Mouse (Mus musculus): ENCODE results near the gene Erbb2.
"Not testable (repeated sequence)": the region's sequence is repeated elsewhere in the genome, so short reads cannot be mapped to it uniquely, and the experiment has no call there.

Erbb2 gene

DNA sequence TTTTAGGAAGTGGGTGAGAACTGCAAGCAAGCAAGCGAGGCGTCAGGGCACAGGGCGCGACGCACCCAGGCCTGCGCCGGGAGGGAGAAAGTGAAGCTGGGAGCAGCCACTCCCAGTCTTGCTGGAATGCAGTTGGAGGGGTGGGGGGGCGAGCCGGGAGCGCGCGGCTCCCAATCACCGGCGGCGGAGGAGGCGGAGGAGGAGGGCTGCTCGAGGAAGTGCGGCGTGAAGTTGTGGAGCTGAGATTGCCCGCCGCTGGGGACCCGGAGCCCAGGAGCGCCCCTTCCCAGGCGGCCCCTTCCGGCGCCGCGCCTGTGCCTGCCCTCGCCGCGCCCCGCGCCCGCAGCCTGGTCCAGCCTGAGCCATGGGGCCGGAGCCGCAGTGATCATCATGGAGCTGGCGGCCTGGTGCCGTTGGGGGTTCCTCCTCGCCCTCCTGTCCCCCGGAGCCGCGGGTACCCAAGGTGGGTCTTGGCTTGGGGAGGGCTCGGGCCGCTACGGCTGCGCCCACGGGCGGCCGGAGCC is at the start of gene Erbb2:
TSS of gene Erbb2 (plus strand) at position 198 of the 524 bp plus-strand sequence.
- DNase-seq (ENCODE audit: low spot score in 2 of 2) = no peak

DNA sequence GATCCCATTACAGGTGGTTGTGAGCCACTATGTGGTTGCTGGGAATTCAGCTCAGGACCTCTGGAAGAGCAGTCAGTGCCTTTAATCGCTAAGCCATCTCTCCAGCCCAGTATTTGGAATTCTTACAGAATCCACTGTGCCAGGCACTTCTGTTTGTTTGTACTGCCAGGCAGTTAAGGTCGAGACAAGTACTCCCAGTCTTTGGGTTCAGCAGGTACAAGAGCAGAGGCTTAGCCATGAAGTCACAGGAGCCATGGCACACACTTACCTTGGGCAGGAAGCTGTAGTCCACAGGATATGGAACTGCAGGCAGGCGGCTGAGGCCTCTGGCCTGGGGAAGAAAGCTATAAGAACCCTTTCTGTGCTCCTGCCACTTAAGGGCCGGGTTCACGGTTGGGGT is 48.5 kb upstream of the Erbb2 start:
- DNase-seq (ENCODE audit: low spot score in 2 of 2) = no peak

DNA sequence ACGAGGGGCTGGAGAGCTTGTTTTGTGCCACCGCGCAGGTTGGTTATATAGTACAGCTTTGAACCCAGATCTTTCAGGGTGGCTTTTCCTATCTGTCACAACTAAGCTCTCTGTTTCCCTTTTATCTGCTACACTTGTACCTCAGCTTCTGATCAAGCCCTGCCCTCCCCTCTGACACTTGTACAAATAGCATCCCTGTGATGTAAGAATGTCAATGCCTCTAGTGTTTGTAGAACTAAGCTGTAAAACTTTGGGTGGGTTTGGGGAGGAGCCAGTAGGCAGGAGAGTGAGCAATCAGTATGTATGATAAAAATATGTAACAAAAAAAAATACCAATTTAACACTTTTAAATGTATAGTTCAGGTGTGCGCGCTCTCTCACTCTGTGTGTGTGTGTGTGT is 47.9 kb upstream of the Erbb2 start:
- DNase-seq (ENCODE audit: low spot score in 2 of 2) = no peak

DNA sequence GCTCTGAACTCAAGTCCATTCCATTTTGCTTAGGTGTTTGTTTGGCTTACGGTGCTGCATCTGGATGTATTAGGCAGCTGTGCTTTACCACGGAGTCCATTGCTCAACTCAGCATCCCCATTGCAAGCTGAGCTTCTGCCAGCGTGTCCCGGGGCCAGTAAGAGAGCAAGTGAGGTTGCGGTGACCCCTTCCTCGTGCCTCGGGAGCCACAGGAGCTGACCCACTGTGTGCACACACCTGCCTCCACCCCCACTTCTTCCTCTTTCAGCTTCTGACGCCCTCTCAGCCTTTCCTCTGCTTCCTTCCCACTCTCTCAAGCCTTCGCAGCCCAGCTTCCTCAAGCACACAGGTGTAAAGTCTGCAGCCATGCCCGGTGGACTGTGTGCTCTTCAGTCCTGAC is 46.0 kb upstream of the Erbb2 start:
- no peak for DNase-seq (ENCODE audit: low spot score in 2 of 2)

DNA sequence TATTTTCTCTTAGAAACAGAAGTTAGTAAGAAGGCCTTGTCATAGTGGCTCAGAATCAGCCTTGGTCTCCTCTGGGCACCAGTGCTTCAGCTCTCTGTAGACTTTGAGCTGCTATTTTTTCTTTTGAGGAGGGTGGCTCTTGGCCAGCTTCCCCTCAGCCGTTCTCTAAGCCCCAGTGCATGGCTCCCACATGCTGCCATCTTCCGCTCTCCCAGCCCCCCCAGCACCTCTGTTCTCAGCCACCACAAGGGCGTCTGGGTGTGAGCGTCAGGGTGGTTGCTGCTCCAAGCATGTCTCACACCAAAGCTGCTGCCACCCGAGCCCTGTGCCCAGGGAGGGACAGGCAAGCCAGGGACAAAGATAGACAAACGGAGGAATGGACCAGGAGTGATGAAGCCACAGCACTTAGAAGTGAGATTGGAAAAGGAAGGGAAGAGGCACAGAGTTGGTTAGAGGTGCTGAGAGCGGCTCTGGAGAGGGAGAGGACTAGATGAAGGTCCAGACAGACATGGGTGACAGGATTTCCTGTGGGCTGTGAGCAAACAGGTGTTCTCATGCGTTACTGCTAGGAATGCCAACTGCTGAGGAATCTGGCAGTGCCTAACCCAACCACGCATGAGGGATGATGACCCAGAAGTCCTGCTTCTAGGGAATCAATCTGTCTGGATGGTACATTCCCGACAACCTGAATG is 45.0 kb upstream of the Erbb2 start:
- peak; percentile 59 to 72 for DNase-seq (ENCODE audit: low spot score in 2 of 2)

DNA sequence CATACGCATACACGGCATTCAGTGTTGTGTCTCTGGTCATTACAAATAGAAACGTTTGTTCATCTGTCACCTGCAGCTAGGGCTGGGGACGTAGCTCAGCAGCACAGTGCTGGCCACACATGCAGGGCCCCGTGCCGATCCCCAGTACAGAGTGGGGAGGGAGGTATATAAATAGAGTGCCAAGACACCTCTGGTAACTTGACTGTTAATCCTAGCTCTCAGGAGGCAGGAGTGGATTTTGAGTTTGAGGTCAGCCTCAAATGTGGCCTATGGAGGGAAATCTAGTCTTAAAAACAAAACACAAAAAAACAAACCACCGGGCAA is 44.4 kb upstream of the Erbb2 start:
- no peak for DNase-seq (ENCODE audit: low spot score in 2 of 2)

DNA sequence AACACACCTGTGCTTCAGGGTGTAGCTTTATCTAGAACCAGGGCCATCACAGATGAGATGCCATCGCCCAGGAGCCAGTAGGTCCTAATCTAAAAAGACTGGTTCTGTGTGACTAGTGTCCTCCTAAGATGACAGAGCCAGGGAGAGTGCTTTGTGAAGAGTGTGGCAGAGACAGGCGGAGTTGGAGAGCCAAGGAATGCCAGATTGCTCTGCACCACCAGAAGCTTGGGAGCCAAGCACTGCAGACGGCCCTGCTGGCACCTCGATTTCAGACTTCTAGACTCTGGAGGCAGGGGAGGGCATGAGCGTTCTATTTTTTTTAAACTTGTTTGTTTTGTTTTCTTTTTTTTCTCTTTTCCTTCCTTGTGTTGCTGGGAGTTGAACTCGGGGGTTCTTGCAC is 42.9 kb upstream of the Erbb2 start:
- no peak for DNase-seq (ENCODE audit: low spot score in 2 of 2)

DNA sequence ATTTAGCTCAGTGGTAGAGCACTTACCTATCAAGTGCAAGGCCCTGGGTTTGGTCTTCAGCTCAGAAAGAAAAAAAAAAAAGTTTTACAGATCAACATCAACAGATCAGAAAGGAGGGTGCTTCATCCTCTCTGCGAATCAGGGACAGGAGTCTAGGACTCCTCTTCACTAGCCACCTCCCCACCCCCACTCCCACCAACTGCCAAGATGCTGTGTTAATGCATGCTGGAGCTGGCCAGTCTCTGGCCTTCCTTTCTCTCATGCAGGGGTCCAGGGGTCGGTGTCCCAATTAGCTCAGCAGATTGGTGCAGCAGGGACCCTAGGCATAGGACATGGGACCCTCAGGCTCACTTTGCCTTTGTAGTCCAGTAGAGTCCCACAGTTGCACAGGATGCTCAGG is 41.7 kb upstream of the Erbb2 start:
- no peak for DNase-seq (ENCODE audit: low spot score in 2 of 2)

GRCm38 (mm10) chr11:98371556-98372240 is 40.6 kb upstream of the Erbb2 start:
- no peak for DNase-seq (ENCODE audit: low spot score in 2 of 2)

GRCm38 (mm10) chr11:98372406-98372805 is 39.9 kb upstream of the Erbb2 start:
- peak in 1 of 2 experiments; percentile 56 for DNase-seq (ENCODE audit: low spot score in 2 of 2)

DNA sequence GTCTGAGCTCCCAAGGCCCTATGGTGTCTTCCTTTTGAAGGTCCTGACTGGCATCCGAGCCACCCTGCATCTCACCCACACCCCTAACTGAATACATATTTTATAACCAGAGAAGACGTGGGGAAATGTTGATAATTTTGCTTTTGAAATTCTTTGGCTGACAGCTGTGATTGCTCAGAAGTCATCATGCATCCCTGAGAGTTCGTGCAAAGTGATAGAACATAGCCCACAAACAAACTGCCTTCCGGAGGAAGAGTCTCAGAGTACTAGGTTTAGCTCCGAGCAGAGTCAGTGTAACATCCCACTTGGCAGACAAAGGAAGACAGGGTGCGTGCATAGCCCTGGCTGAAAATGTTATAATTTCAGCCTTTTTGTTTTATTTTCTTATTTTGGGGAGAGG is 39.0 kb upstream of the Erbb2 start:
- DNase-seq (ENCODE audit: low spot score in 2 of 2) = no peak

DNA sequence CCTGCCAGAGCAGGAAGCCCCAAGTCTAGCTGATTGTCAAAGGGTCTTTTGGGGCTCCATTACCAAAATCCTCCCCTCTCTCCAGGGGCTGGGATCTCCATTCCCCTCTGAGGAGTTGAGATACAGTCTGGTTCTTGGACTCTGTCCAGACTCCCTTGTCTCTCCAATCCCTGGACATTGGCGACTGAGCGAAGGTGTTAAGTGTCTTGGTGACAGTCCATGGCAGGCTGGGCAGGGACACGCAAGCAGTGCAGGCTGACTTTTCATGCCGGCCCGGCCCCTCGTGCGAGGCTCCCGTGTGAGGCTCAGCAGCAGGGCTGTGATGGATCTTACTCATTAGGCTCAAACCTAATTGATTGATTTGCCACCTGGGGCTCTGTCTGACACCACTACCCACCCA is 38.0 kb upstream of the Erbb2 start:
- no peak for DNase-seq (ENCODE audit: low spot score in 2 of 2)

DNA sequence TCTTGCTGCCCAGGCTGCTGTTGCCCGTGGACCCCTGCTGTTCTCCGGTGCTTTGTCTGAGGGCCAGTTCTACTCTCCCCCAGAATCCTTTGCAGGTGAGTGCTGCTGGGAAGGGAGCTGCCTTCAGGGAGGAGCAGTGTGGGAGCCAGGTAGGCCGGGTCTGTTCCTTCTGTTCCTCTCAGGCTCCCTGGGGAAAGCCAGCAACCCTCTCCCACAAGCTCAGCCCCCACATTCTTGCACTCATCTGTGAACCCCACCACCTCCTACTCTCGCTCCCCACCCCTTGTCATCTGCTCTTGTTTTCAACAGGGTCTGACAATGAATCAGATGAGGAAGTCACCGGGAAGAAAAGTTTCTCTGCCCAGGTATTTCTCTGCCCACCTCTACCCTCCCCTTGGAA is 35.5 kb upstream of the Erbb2 start:
- DNase-seq (ENCODE audit: low spot score in 2 of 2) = no peak

DNA sequence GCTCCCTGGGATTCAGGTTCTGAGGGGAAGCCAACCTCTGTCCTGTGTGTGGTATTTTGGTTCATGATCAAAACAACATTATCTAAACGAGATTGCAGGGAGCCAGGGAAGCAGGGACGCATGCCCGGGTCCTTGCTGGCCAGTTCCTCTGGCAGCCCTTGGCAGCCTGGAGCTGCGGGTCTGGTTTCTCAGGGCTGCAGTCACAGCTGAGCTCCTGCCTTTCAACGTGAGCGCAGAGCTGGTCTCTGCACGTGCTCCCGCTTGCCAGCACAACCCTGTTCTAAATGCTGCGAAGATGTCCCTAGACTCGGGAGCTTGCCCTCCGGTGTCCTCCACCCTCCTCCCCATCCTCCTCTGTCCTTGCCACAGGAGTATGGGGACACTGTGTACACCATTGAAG is 34.5 kb upstream of the Erbb2 start:
- DNase-seq (ENCODE audit: low spot score in 2 of 2) = no peak

DNA sequence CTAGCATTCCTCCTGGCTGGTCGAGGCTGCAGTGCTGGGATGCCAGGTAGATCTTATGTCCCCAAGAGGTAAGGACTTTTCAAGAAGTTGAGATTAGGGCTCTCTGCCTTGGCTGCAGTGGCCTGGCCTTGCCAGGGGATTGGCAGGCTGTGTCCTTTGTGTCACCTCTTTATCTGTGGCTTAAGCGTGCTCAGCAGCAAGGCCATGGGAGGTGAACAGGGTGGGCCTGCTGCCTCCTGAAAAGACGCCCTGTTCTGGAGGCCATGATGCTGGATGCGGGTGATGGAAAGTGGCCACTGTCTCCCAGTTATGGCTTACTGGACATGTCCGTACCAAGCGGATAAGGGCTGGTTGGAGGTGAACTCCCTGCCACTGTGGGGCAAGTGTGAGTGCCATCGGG is 32.9 kb upstream of the Erbb2 start:
- DNase-seq (ENCODE audit: low spot score in 2 of 2) = no peak

DNA sequence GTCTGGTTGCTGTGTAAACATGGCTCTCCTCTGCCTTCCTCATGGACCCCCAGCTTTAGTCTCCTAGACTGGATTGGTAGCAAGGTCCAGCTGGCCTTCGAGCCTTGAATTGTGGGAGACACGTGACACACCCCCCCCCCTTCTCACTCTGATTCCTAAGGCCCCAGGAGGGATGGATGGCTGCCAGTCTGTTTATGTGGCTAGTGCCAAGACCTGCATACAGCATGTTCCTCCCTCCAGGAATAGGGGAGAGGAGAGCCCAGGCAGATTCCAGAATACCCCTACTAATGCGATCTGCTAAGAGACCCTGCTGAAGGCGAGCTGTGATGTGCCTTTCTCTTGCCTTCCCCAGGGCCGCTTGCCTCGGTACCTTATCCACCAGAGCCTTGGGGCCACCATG is 32.2 kb upstream of the Erbb2 start:
- no peak for DNase-seq (ENCODE audit: low spot score in 2 of 2)

DNA sequence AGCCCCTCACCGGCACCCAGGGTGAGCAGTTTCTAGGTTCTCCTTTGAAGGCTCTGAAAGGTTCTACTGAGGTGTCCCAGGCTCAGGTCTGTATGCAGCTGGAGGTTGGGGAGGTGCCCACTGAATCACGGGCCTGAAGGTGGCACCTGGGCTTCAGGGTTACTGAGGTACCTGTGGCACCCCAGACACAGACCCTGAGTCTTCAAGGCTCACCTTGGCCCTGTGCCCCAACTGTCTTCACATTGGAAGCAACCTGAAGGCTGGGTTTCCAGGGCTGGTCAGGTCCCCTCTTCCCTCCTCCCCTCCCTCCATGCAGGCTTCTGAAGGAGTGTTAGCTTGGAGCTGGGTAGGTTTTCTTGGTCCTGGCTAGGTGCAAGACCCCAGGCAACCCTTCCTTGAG is 30.6 kb upstream of the Erbb2 start:
- DNase-seq (ENCODE audit: low spot score in 2 of 2) = no peak

DNA sequence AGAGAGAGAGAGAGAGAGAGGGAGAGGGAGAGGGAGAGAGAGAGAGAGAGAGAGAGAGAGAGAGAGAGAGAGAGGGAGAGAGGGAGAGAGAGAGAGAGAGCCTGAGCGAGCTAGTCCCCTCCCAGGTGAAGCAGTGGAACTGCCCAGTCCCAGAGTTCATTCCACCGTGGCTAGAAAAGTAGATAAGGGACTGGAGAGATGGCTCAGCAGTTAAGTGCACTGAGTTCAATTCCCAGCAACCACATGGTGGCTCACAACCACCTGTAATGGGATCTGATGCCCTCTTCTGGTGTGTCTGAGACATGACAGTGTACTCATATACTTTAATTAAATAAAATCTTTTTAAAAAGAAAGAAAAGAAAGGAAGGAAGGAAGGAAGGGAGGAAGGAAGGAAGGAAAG is 29.9 kb upstream of the Erbb2 start:
- DNase-seq (ENCODE audit: low spot score in 2 of 2) = not testable (repeated sequence)

- no peak for DNase-seq (ENCODE audit: low spot score in 2 of 2)
Measured at GRCm38 (mm10) chr11:98383261-98384030, 28.8 kb upstream of the Erbb2 start, which contains the start of gene Tcap. TSS of gene Tcap (plus strand) at chr11:98383811.

GRCm38 (mm10) chr11:98384216-98384615 is 28.1 kb upstream of the Erbb2 start:
- DNase-seq (ENCODE audit: low spot score in 2 of 2) = no peak

DNA sequence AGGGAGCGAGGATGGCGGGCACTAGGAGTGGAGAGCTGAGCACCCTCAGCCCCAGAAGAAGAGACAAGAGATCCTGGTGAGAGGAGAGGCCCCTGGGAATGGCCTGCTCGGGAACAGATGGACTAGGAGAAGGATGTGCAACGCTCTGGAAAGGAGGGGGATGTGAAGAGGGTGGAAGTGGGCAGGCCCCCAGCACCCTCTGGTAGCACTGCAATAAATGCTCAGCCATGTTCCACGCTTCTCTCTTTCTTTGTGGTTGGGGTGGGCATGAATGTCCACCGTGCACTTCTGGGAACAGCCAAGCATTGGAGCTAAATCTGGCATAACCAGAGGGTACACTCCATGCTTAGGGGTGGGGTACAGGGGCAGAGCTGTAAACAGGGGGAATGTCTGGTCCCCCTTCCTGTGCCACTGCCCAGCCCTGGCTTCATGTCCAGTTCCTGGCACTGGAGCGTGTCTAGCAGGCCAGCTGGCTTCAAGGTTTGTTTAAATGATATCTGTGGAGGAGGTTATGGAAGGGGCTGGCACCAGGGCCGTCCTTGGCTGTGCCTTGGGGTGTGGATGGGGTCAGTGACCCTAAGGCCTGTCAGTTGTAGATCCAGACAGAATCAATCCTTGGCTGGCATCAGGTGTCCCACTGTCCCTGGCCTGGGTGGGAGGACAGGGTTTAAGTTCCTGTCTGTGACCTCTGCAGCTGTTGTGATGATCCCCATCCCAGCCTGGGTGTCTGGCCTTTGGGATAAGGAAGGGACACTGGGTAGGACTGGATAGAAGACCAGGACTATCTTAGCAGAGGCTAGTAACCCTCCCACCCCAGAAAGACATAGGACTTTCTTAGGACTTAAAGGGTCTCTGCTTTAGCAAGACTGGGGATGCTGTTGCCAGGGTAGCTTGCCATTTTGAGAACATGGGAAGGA is 27.3 kb upstream of the Erbb2 start:
- DNase-seq (ENCODE audit: low spot score in 2 of 2) = no peak
